Mouse (Mus musculus) heart, adult 2 months (tissue): ENCODE results near the gene Insl6. TPM values are rescaled to one million over a fixed set of nuclear protein-coding genes. Genes with fewer than 3 reads are reported as not detected.

Experiments used
- DNase-seq, 2 experiments: peaks; one replicate each; pipeline ENCODE4 v3.0.0; 2021
- H3K27ac ChIP-seq: fragments of 200-600 bp; 2 replicates; pipeline ENCODE4 v1.8.1; 2022
- H3K27me3 ChIP-seq: fragments of 200-500 bp; 2 replicates; pipeline ENCODE4 v1.6.1; 2012; ENCODE audit warnings: mild to moderate bottlenecking, low read length, inconsistent platforms, mixed read lengths; ENCODE audit not compliant: control insufficient read depth, insufficient read depth
- H3K36me3 ChIP-seq: fragments of 200-500 bp; 2 replicates; pipeline ENCODE4 v1.6.1; 2012; ENCODE audit warnings: low read length, inconsistent platforms; ENCODE audit not compliant: control insufficient read depth, insufficient read depth
- H3K4me1 ChIP-seq: fragments of 200-500 bp; 2 replicates; pipeline ENCODE4 v1.6.1; 2011; ENCODE audit warnings: low read length; ENCODE audit not compliant: control insufficient read depth, insufficient read depth
- H3K4me3 ChIP-seq: fragments of 200-600 bp; 2 replicates; pipeline ENCODE4 v1.8.1; 2022
- H3K79me2 ChIP-seq: fragments of 200-500 bp; replicated peaks from 2 replicates; pipeline ENCODE4 v1.6.1; 2012; ENCODE audit warnings: mild to moderate bottlenecking, inconsistent platforms, low read length, moderate library complexity, mixed read lengths; ENCODE audit not compliant: control insufficient read depth, insufficient read depth
- H3K9ac ChIP-seq: fragments of 200-500 bp; 2 replicates; pipeline ENCODE4 v1.6.1; 2012; ENCODE audit warnings: low read depth, mild to moderate bottlenecking, control low read depth, inconsistent platforms, low read length, mixed read lengths
- CTCF ChIP-seq: fragments of 200-600 bp; IDR thresholded peaks from 2 replicates; pipeline ENCODE4 v1.8.1; 2022; ENCODE audit warnings: antibody characterized with exemption, mild to moderate bottlenecking, moderate library complexity
- EP300 ChIP-seq: fragments of 200-500 bp; IDR thresholded peaks from 2 replicates; pipeline ENCODE4 v1.6.1; 2011; ENCODE audit warnings: low read depth, low read length, control low read depth; ENCODE audit not compliant: insufficient read depth
- POLR2A ChIP-seq: fragments of 200-500 bp; IDR thresholded peaks from 2 replicates; pipeline ENCODE4 v1.6.1; 2011; ENCODE audit warnings: mild to moderate bottlenecking, low read depth, low read length, control low read depth; ENCODE audit not compliant: insufficient read depth
- WGBS: fragments of 180-500 bp; shearing (Covaris S2); methylation state at CpG from one replicate; pipeline ENCODE4 v1.1.7; 2018; 5-methylcytosine and 5-hydroxymethylcytosine counted together
- intact Hi-C: fragments of 180-260 bp; cut with DNase I; formaldehyde crosslinking; loops from one replicate; pipeline ENCODE4 v1.15.1; 2025
- polyA plus RNA-seq: library from polyadenylated mRNA; depleted of rRNA; stranded (reverse); fragments of >200 nt; gene quantifications from 2 replicates; pipeline ENCODE4 v1.2.3, GENCODE M21; 2012
- total RNA-seq, 2 experiments: library from RNA; stranded (reverse); gene quantifications; 2 replicates each; pipeline ENCODE4 v1.2.3; 2021

Insl6 gene
- total and polyA plus RNA-seq, 3 experiments, result 0.39 to 0.73 TPM; not detected in 1

GRCm38 (mm10) chr19:29308832-29309231 lies 16.3 kb downstream of the Insl6 start:
- no peak for DNase-seq
- intact Hi-C loops, result loop anchor here (1.0 kb wide), 1 partner anchor 46 kb away; no protein-coding TSS in a partner anchor
- Histone ChIP-seq H3K27me3 (no peaks in the 10 kb centered on the region), H3K36me3 (no peaks in the 10 kb centered on the region), H3K4me3 (no peak overlapping the region), H3K27ac (no peak overlapping the region), H3K4me1 (no peaks in the 10 kb centered on the region), H3K9ac (no peak overlapping the region), H3K79me2 (no peaks in the 10 kb centered on the region)
- TF ChIP-seq CTCF (peak; percentile 49), POLR2A (no peak)

GRCm38 (mm10) chr19:29302119-29302518 lies 23.0 kb downstream of the Insl6 start:
- H3K9ac ChIP-seq, result no peak overlapping the region
- no peaks in the 10 kb centered on the region for H3K27me3 ChIP-seq
- WGBS, result 86% methylated on average over 2 of the region's 2 CpGs
- TF ChIP-seq CTCF, result no peak
- TF ChIP-seq EP300, result no peak
- TF ChIP-seq POLR2A, result no peak
- intact Hi-C loops, result no loop called here
- H3K4me1 ChIP-seq, result no peaks in the 10 kb centered on the region
- no peaks in the 10 kb centered on the region for H3K79me2 ChIP-seq
- H3K27ac ChIP-seq, result no peak overlapping the region
- H3K4me3 ChIP-seq, result no peak overlapping the region
- H3K36me3 ChIP-seq, result no peaks in the 10 kb centered on the region
- DNase-seq, result no peak

GRCm38 (mm10) chr19:29300919-29301318 lies 24.2 kb downstream of the Insl6 start:
- Histone ChIP-seq H3K36me3 (no peaks in the 10 kb centered on the region), H3K79me2 (no peaks in the 10 kb centered on the region), H3K4me3 (no peak overlapping the region), H3K27me3 (no peaks in the 10 kb centered on the region), H3K4me1 (no peaks in the 10 kb centered on the region), H3K27ac (no peak overlapping the region), H3K9ac (no peak overlapping the region)
- DNase-seq, result no peak
- intact Hi-C loops, result no loop called here
- no peak for TF ChIP-seq EP300
- no peak for TF ChIP-seq CTCF
- no peak for TF ChIP-seq POLR2A
- 93% methylated on average over 13 of the region's 13 CpGs for WGBS

DNA sequence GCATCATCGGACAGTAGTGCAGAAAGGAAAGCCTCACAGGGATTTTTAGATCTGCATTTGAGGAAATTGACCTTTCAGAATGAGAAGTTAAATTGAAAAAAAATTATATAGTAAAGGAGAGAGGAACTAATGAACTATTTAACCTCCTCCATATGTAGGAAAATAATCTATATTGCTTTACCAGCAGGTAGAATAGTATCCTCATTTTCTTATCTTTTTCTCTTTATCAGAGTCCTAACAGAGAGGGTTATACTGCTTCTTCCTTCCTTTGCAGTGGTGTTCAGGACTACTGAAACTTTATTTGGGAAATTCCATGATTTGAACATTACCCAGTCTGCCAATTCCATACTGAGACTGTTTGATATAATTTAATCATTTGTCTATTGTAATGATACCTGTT lies 27.8 kb downstream of the Insl6 start:
- no peak overlapping the region for H3K27ac ChIP-seq
- no peaks in the 10 kb centered on the region for H3K27me3 ChIP-seq
- TF ChIP-seq POLR2A (no peak), EP300 (no peak), CTCF (no peak)
- DNase-seq, result no peak
- H3K79me2 ChIP-seq, result no peaks in the 10 kb centered on the region
- no peaks in the 10 kb centered on the region for H3K36me3 ChIP-seq
- intact Hi-C loops, result no loop called here
- no peak overlapping the region for H3K9ac ChIP-seq
- no peak overlapping the region for H3K4me3 ChIP-seq
- WGBS, result 94% methylated on average over 1 of the region's 1 CpGs
- H3K4me1 ChIP-seq, result no peaks in the 10 kb centered on the region

GRCm38 (mm10) chr19:29296166-29296565 lies 29.0 kb downstream of the Insl6 start:
- TF ChIP-seq CTCF, result no peak
- no peak for TF ChIP-seq POLR2A
- no peak for TF ChIP-seq EP300
- no peak overlapping the region for H3K9ac ChIP-seq
- no peaks in the 10 kb centered on the region for H3K36me3 ChIP-seq
- no peaks in the 10 kb centered on the region for H3K27me3 ChIP-seq
- H3K4me3 ChIP-seq, result no peak overlapping the region
- intact Hi-C loops, result no loop called here
- H3K79me2 ChIP-seq, result no peaks in the 10 kb centered on the region
- H3K4me1 ChIP-seq, result no peaks in the 10 kb centered on the region
- no peak for DNase-seq
- no peak overlapping the region for H3K27ac ChIP-seq

GRCm38 (mm10) chr19:29294756-29295155 lies 30.4 kb downstream of the Insl6 start:
- 72% methylated on average over 2 of the region's 2 CpGs for WGBS
- Histone ChIP-seq H3K4me1 (no peaks in the 10 kb centered on the region), H3K4me3 (no peak overlapping the region), H3K79me2 (no peaks in the 10 kb centered on the region), H3K9ac (no peak overlapping the region), H3K36me3 (no peaks in the 10 kb centered on the region), H3K27ac (no peak overlapping the region), H3K27me3 (no peaks in the 10 kb centered on the region)
- TF ChIP-seq CTCF (no peak), EP300 (no peak), POLR2A (no peak)
- intact Hi-C loops, result no loop called here
- DNase-seq, result no peak
